1 mouse cellular context compared by ENCODE assay signal in the genomic region with DNA sequence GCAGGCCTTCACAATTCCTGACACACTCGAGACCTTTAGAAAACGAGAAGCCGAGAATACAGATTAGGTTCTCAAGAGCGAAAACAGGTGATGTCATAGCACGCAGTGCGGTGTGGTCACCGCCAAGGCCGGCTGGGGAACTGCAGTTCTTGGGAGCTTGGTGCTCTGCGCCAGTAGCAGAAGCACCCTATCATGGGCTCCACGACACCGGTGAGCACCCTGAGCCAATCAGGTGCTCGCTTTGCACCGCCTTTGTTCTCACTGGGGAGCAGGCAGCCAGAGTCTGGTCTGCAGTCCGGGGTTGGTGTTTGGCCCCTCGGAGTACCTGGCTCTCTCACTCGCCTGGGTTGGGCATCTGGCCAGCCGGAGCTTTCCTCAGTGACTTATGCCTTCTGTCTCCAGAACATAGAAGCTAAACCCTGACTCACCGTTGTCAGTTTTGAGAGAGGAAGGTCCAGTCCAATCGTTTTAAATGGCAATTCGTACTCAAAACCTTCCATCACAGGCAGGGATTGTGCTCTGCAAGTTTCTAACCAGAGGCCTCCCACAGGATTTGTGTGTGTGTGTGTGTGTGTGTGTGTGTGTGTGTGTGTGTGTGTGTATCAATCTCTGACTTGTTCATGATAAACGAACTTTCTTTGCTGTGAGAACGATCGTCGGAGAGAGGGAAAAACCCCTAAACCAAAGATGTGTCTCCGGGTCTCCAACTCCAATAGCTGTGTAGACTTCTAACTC.
TF ChIP-seq lines count a peak whose summit lies in the region.

A gene (plus strand): TSS at position 82 of the 735 bp plus-strand sequence.

TF ChIP-seq in MEL, 35 proteins besides CTCF, POLR2A, EP300 and RAD21 (continued from another document):
- peak; percentile 68; the same call in 1 of the 2 replicates for TF ChIP-seq MXI1 (IDR thresholded peaks at IDR 0.05; ENCODE audit: low read depth, low read length)
- peak; percentile 76 for TF ChIP-seq MYC (IDR thresholded peaks at IDR 0.05; ENCODE audit: low read depth, low read length)
- TF ChIP-seq CHD1 (IDR thresholded peaks at IDR 0.05; ENCODE audit: low read depth, low read length) = no peak
- TF ChIP-seq POLR2AphosphoS2 (IDR thresholded peaks at IDR 0.05; ENCODE audit: low read length) = no peak
- 0 out of 2 replicates have a peak, but pooled peaks have one; percentile 14 for TF ChIP-seq GATA1 (IDR thresholded peaks at IDR 0.05; ENCODE audit: low read depth, low read length)
- peak; percentile 33 for TF ChIP-seq TCF12 (IDR thresholded peaks at IDR 0.05; ENCODE audit: low read depth, low read length)
- TF ChIP-seq USF1 (IDR thresholded peaks at IDR 0.05; ENCODE audit: low read depth, low read length) = 0 out of 2 replicates have a peak, but pooled peaks have one; percentile 53
- no peak for TF ChIP-seq CHD2 (IDR thresholded peaks at IDR 0.05; ENCODE audit: low read length)
